Mouse (Mus musculus): ENCODE data around the gene Sart3.
A peak's percentile ranks its signal among the peaks of the same experiment; 100 is the strongest.
"Not testable (repeated sequence)": the region's sequence is repeated elsewhere in the genome, so short reads cannot be mapped to it uniquely, and the experiment has no call there.

Sart3 gene

DNA sequence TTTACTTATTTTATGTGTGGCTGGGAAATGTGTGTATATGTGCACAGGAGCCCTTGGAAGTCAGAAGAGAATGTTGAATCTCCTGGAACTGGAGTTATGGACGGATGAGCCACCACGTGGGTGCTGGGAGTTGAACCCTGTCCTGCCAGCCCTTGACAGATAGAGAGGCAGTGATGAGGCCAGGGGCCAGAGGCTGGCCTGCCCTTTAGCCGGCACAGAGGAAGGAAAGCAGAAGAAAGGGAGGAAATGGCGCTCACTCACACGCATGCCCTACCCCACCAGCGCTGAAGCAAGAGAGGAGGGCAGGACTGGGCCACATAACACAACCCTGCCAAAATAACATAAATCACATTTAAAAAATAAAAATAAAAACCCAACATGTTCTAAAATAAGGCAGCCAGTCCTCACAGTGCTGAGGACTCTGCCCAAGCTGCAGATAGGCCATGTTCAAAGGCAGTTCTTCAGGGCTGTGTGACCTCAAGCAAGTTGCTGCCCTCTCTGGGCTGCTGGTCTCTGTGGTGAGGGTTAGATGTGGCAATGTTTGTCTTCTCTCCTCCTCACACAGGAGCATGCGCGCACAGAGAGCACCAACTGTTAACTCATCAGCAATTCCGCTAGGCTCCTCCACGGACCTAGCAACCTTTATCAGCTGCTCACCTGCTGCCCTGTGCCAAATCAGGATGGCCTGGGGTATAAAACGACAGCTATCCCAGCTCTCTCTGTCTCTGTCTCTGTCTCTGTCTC is 18.3 kb upstream of the Sart3 start:
- DNase-seq = no peak

DNA sequence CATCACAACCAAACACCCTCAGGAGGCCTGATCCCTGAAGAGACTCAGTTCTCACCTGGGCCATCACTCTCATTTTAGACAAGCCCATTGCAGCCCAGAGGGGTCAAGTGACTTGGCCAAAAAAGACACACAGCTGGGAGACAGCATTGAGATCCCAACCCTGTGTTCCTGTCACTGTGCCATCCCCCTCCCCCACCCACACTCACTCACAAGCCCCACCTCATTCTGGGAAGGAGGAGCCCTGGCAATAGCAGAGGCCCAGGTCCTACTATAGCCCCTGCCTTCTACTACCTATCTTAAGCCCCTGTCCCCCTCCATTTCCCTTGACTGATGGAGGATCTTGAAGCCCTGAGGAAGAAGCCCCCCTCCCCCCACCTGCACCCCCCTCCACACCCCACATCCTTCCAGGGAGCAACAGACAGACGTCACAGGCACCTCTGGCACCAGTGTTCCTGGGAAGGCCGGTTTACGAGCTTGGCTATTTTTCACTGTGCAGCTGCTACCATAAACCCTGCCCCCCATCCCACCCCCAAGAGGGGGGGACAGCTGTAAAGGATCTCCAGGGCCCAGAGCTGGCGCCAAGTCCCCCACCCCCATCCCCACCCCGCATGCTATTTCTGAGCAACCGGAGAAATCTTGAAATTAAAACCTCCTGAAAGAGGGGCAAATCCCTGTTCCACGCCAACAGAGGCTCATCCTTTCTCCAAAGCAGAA is 16.9 kb upstream of the Sart3 start:
- DNase-seq = no peak

DNA sequence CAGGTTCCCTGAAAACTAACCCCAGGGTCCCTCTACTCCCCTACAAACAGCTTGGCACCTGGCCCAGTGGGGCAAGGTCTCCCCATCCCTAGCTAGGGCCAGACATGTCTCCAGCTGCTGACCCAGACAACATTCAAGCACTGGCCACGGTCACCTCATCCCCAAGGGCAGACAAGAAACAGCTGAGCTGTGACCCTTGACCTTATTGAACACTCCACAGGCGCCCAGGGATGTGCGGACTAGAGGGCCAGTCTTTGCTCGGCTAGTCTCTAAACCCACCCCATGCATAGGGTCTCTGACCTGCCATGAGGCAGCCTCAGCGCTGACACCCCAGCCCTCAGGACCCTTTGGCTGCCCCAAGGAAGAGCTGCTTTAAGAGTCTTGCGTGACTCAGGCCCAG is 16.3 kb upstream of the Sart3 start:
- DNase-seq = no peak

DNA sequence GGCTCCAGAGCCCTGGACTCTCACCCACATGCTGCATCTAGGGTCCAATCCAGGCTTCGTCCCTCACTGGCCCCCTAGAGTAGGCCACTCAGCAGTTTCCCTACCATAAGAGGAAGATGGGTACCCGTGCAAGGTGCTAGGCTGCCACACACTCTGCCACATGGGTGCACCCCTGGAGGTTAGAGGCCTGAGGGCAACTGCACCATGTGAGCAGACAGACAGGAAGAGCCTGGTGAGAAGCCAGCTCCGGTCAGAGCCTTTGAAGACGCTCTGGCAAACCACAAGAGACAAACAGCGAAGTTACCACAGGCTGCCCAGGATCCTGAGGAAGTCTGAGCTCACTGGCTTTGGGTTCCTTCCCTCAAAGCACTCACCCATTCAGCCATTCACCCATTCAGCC is 14.7 kb upstream of the Sart3 start:
- no peak for DNase-seq

DNA sequence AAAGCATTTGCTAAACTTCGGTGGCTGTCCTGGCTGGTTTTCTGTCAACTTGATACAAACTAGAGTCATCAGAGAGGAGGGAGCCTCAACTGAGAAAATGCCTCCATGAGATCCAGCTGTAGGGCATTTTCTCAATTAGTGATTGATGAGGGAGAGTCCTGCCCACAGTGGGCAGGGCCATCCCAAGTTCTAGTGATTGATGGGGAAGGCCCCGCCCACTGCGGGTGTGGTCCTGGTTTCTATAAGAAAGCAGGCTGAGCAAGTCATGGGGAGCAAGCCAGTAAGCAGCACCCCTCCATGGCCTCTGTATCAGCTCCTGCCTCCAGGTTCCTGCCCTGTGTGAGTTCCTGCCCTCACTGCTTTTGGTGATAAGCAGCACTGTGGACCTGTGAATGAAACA is 11.8 kb upstream of the Sart3 start:
- not testable (repeated sequence) for DNase-seq

DNA sequence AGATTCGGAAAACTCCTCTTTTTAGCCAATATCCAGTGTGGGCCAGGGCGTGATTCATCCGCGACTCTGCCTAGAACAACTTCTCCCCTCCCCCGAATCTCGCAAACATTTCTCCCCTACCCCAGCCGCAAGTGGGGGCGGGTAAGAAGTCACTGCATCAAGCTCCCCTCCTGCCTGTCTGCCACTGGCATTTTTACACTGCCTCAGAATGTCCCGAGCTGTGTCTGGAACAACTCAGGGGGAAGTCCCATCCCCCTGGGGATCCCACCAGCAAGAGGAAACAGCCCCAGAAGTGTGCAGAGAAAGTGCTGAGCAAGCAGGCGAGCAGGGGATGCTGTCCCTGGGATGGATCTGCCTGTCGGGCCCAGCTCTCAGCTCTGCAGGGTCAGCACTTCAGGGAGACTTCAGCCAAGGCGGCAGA is 11.3 kb upstream of the Sart3 start:
- peak in 1 of 2 experiments; percentile 31 for DNase-seq

DNA sequence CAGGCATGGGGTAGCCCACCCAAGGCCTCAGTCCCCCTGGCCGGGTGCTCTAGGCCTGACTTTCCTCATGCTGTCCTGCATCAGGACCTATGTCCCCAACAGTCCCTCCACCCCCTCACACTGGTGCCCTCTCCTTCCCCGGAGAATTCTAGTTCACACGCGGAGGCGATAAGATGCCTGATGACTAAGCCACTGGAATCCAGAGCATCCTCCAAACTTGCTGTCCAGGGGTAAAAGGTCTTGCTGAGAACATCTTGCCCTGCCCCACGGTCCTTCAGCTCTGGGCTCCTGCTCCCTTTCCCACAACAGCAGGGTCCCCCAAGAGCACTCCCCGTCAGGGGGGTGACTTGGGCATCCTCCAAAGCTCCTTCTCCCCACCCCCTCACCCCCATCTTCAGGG is 10.3 kb upstream of the Sart3 start:
- no peak for DNase-seq

DNA sequence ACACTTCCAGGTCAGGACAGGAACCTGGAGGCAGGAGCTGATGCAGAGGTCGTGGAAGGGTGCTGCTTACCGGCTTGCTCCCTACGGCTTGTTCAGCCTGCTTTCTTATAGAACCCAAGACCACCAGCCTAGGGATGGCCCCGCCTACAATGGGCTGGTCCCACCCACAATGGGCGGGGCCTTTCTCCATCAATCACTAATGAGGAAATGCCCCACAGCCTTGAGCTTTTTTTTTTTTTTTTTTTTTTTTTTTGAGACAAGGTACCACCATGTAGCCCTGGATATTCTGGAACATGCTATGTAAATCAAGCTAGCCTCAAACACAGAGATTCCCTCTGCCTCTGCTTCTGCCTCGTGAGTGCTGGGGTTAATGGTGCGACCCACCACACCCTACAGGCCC is 9.6 kb upstream of the Sart3 start:
- no peak for DNase-seq

DNA sequence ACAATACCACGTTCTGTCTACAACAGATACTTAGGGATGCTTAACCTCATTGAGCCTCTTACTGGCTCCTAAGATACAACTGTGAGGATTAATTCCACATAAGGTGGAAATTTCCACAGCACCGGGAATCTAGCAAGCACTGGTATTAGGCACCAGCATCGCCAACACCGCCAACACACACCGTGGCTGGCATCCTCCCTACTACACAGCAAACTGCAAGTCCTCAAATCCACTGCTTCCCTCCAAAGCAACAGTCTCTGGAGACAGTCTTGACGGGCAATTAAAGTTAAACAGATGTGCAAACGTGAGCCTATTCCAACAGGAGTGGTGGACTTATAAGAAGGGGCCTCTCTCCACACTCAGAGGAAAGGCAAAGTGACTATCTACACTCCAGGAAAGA is 8.9 kb upstream of the Sart3 start:
- DNase-seq = no peak

DNA sequence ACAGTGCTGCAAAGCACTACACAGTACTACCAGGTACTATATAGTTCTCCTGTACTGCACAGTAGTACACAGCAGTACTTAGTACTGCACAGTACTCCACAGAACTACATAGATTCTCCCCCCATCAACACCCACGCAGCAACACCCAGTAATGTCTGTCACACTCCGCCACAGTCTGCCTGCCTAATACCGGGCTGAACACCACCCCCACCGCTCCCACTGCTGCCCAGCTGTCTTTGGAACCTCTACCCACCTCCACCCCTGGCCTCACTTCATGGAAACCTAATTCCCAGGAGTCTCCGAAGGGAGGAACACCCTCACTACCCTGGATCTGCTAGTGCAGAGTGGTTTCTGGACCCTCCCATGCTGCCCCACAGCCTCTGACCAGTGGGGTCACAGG is 8.5 kb upstream of the Sart3 start:
- no peak for DNase-seq

DNA sequence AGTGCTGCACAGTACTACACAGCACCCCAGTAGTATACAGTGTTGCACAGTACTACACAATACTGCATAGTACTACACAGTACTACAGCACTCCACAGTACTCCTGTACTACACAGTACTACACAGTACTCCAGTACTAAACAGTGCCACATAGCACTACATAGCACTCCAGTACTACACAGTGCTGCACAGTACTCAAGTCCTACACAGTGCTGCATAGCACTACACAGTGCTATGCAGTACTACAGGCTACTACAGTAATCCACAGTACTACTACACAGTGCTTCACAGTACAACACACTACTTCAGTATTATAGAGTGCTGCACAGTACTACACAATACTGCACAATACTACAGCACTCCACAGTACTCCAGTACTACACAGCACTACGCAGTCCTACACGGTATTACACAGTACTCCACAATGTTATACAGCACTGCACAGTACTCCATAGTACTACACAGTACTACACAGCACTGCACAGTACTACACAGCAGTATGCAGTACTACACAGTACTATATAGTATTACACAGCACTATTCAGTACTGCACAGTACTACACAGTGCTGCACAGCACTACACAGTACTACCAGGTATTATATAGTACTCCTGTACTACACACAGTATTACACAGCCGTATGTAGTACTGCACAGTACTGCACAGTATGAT is 7.9 kb upstream of the Sart3 start:
- no peak for DNase-seq

DNA sequence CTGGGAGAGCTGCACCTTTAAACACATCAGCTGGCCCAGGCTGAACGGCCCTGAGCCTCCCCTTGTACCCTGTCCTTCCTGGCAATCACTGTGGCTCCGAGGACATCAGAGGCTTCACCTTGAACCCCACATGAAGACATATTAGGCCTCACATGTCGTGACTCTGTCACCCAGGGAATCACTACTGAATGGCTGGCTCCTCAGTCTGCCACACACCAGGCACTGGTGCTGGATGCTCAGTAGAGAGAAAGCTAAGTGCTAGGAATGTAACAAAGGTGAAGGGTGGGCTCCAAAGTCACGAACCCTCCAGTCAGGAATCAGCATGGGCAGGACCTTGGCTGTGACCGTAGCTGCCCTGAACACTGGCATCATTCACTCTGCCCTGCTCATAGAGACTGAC is 7.3 kb upstream of the Sart3 start:
- no peak for DNase-seq

DNA sequence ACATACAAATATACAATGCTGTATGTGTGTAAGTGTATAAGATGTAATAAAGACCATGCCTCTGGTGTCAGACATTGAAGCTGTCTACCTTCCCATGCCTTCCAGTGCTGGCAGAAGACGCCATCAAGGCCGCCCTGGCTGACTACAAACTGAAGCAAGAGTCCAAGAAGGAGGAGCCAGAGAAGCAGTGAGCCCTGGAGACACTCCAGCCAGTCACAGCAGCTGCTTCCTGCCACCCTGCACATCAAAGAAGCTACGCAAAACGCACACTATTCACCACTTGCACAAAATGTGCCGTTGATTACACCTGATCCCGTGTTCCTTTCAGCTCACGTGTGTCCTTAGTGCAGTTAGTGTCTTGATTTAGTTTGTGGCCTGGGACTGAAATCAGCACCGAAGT is 5.4 kb upstream of the Sart3 start:
- DNase-seq = not testable (repeated sequence)

DNA sequence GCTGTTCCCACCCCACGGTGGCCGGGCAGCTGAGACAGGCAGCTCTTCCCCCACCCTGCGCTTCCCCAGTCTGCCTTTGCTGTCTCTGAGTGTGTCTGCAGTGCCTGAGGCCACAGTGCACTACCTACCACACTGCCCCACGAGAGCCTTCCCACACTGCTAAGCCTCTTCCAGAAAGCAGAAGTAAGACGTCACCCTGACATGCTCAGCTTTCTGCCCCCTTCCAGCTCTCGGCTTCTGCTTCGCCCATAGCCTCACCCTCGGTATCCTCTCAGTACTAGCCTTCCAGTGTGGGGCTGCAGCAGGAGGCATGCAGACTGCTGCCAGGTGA is 4.6 kb upstream of the Sart3 start:
- peak in 1 of 2 experiments; percentile 41 for DNase-seq

DNA sequence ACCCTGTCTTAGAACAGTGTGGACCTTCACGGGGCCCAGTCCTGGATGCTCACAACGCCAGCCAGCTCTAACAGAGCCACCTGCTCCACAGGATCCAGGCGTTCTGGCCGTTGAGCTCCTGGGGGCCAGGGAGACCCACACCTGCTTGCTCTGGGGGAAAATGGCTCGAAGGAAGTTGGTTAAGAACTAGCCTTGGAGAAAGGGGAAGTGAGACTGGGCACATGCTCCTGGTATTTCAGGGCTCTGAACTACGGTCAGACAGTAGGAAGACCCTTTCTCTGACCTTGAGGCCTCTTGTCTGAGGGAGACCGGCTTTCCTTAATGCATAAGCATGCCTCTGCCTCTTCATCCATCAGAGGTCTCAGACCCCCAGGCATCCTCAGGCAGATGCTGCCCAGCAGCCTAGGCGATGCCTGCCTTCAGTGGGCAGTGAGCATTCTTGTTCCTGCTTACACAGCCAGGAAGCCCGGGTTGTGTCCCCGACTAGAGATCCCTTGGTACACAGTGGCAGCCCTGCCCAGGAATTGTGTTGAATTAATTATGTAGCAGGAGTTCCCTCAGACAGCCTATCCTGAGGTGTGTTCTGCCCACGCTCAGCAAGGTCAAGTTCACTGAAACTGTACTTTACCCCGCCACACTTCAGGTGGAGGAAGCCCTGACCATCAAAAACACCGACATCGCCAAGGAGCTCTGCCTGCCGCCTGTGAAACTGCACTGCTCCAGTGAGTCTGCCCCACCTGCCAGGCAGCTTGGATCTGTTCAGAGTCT is 4.0 kb upstream of the Sart3 start:
- DNase-seq = no peak

DNA sequence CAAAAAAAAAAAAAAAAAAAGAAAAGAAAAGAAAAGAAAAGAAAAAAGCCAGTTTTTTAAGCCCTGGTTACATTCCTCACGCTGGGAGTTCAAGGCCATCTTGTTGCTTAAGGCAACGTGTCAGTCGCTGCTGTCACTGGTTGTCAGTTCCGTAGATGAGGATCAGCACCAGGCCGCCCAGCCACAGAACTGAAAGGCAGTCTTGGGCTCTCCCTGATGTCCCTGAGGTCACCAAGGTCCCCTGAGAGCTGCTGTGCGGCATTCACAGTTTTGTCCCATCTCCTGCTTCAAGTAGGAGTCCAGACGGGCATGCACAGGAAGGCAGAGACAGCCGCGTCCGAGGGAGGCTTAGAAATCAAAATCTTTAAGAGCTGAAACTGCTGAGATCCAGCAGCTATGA is 3.3 kb upstream of the Sart3 start:
- DNase-seq = no peak

DNA sequence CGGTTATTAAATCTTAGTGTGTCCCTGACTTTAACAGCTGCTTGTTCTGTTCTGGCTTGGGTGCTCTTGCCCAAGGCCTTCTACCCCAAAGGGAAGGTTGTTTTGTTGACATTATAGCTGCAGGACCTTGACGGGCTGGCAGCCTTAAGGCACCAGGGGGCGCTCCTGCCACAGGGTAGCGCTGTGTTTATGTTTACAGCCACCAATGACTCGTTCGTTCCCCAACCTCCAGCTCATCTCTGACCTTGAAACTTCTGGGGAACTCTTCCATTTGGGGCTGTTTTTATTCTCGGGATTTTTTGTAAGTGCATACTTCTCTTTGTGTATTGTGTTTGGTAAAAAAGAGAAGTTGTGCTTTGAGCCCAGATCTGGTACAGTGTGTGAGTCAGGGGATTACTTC is 1.4 kb upstream of the Sart3 start:
- DNase-seq = peak; percentile 82 to 85

DNA sequence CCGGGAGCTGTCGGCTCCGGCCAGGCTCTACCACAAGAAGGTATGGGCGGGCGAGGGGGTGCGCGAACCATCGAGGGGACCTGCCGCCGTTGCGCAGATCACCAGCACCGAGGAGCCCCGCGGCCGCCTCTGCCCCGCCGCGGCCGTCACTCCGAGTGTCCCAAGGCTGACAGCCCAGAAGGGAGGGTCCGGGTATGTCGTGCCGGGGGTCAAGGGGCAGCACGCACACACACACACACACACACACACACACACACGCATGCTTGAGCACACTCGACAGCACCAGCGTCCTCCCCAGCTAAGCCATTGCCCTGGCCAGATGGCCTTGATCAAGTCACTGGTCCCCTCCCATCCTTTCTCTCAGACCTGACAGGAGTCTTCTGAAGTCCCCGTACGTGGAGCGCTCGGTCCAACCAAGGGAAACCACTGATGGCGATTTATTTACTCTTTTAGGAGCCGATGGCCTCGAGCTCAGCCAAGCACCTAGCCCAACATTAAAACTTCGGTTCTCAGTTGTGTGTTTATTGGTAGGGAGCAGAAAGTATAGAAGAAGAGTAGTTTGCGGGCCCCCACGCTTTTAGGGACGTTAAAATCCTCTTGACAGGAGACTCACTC is 702 bp upstream of the Sart3 start:
- no peak for DNase-seq

DNA sequence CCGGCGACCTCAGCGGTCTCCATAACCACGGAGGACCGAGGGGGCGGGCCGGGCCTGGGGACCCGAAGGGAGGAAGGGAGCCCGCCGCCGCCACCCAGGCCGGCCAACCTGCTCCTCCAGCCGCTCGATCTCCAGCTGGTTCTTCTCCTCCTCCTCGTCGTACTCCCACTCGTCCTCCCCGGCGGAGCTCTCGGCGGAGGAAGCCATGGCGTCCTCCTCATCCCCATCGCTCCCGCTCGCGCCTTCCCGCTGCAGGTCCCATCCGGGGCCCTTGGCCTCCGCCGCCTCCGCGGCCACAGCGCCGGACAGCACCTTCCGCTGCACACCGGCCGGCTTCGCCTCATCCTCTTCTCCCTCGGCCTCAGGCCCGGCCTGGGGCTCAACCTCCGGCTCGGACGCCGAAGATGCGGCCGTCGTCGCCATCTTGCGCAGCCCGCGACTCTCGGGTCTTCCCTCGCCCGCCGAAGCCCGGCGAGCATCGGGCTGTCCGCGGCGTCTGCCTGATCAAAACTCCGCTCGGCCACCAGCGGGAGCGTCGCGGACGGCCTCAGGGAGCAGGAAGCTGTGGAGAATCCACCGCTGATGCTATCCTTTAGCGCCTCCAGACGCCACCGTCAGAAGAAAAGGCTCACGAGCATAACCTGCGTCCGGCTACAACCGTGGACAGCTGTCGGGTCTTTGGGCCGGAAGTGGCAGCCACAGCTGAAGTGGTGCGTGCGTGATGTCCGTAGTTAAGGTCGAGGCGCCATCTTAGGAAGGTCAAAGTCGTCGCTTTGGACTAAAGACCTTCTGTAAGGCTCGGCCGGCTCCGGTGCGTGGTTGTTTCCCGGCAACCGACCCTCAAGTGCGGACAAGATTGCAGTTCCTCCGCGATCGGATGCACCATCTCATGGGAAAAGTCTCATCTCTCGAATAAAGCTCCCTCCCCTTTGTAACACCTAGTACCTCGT is 822 bp downstream of the Sart3 start:
- DNase-seq = peak; percentile 89 to 92

DNA sequence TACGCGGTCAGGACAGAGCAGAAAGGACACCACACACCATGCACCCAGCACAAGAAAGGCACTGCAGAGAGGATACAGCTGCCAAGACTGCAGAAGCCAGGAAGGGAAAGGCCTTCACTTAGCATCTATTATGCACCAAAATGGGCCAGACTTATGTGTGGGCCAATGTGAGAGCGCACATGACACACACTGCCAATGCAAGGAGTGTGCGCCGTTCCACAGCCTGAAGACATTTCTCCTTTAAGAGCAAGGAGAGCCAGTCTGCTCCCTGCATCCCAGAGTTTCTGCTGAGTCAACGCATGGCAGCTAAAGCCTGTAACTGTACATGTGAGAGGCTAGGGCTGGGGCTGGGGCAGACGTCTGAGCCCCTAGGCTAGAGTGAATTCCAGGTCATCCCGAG is 3.5 kb downstream of the Sart3 start:
- no peak for DNase-seq

DNA sequence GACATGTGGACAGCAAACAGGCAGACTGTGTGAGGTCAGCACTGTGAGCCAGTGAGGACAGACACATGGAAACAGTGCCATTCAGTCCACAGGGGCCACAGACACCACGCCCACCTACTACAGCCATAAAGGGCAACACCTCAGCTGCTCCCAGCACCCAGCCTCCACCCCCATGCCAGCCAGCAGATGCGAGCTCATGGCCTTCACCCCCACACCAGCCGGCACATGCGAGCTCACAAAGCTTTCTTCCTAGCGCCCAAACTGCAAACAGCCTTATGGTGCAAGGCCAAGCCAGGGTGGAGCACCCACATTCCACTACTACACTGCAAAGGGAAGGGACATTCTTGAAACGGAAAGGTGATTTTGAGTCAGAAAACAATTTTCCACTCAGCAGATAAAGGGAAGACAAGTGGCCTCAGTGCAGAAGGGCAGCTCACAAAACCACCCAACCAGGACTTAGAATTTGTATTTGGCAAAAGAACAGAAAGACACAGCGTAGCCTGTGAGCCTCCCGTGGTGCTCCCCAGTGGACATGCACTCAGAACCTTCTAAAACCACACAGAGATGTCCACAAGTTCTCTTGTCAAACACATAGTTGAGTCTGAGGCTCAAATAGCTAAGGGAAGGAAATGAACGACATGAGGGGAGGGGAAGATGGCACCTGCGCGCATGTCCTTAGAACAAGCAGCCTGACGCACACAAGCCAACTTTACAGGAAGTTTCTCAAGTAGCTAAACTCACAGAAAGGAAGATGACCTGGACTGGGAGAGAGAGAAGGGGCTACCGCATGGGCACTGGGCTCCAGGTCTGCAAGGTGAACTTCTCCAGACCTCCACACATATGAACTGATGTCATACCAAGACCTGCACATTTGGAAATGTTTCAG is 6.4 kb downstream of the Sart3 start:
- DNase-seq = no peak
